Mouse (Mus musculus): ENCODE measurements at regions not wholly inside any gene's neighbourhood (a gene's known extent, or its start where the extent isn't known, plus 50 kb on each side); places are given as distances from the start of the nearest gene placed in this dataset.

GRCm38 (mm10) chr17:3747808-3748335 is 51.8 kb upstream of the Nox3 start:
- TF ChIP-seq CTCF (IDR thresholded peaks at IDR 0.05; ENCODE audit: extremely low read depth, insufficient read depth, low read length), result no peak
- no peak for TF ChIP-seq POLR2A (IDR thresholded peaks at IDR 0.05; ENCODE audit: extremely low read depth, insufficient read depth, low read length)
